Mouse (Mus musculus) olfactory bulb, adult 2 months (tissue): ENCODE data around the gene Hoxb6.

ENCODE experiments used
- CTCF ChIP-seq: fragments of 200-500 bp; IDR thresholded peaks from 2 replicates; pipeline ENCODE4 v1.5.1; 2012; ENCODE audit warnings: low read depth, mild to moderate bottlenecking, low read length, moderate library complexity; ENCODE audit not compliant: insufficient read depth
- POLR2A ChIP-seq: fragments of 200-500 bp; IDR thresholded peaks from 2 replicates; pipeline ENCODE4 v1.6.1; 2012; ENCODE audit warnings: mild to moderate bottlenecking, low read depth, low read length, moderate library complexity; ENCODE audit not compliant: insufficient read depth

DNA sequence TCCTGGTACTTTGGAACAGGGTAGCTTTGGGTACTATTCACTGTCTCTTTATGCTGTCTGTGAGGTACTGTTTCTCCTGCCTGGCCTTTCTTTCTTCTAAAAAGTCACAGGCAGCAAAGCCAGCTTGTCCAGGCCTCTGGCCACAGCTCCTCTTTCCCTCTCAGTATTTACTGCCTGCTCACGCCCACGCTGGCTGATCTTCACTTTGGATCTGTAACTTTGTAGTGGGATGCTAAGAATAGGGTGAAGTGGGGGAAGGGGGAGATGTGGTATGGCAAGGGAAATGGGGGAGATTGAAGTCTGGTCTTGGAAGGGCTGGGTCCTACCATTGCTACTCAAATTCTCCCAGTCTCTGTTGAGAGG is 41.7 kb downstream of the Hoxb6 start:
- no peak for TF ChIP-seq CTCF
- TF ChIP-seq POLR2A: no peak
